Mouse (Mus musculus) T-helper 17 cell (primary cell): ENCODE measurements at regions not wholly inside any gene's neighbourhood (a gene's known extent, or its start where the extent isn't known, plus 50 kb on each side); places are given as distances from the start of the nearest gene placed in this dataset.

Experiments
- in situ Hi-C, 2 experiments: fragments of 300-600 bp; cut with MboI, MseI; formaldehyde crosslinking; loops; 1 replicate in 1 of 2; 2 replicates in 1 of 2; pipeline ENCODE4 v1.15.1; 2025; ENCODE audit warnings: high pct_unique_total_duplicates in 2 of 2

GRCm38 (mm10) chr10:37289964-37290704 lies 151.4 kb upstream of the Marcks start:
- in situ Hi-C loops, result no loop called here

- in situ Hi-C loops, result no loop called here
Observed at GRCm38 (mm10) chr10:37286305-37286704, 147.6 kb upstream of the Marcks start.

GRCm38 (mm10) chr10:37282951-37283350 lies 144.2 kb upstream of the Marcks start:
- in situ Hi-C loops, result no loop called here

GRCm38 (mm10) chr10:37280823-37281222 lies 142.1 kb upstream of the Marcks start:
- in situ Hi-C loops, result no loop called here

GRCm38 (mm10) chr10:37280150-37280820 lies 141.6 kb upstream of the Marcks start:
- in situ Hi-C loops, result no loop called here

GRCm38 (mm10) chr10:37279316-37279715 lies 140.6 kb upstream of the Marcks start:
- in situ Hi-C loops, result no loop called here

- in situ Hi-C loops, result no loop called here
Observed at GRCm38 (mm10) chr10:37275857-37276256, 137.1 kb upstream of the Marcks start.

GRCm38 (mm10) chr10:37275271-37275670 lies 136.6 kb upstream of the Marcks start:
- in situ Hi-C loops, result no loop called here

- in situ Hi-C loops, result no loop called here
Observed at GRCm38 (mm10) chr10:37271967-37272366, 133.2 kb upstream of the Marcks start.

GRCm38 (mm10) chr10:37270236-37271000 lies 131.7 kb upstream of the Marcks start:
- in situ Hi-C loops, result no loop called here

- in situ Hi-C loops, result no loop called here
Observed at GRCm38 (mm10) chr10:37266909-37267308, 128.2 kb upstream of the Marcks start.

GRCm38 (mm10) chr10:37260791-37261488 lies 122.2 kb upstream of the Marcks start:
- in situ Hi-C loops, result no loop called here

- in situ Hi-C loops, result no loop called here
Observed at GRCm38 (mm10) chr10:37259186-37259585, 120.5 kb upstream of the Marcks start.

GRCm38 (mm10) chr10:37257544-37257943 lies 118.8 kb upstream of the Marcks start:
- in situ Hi-C loops, result no loop called here

GRCm38 (mm10) chr10:37250934-37251521 lies 112.3 kb upstream of the Marcks start:
- in situ Hi-C loops, result no loop called here

- in situ Hi-C loops, result no loop called here
Observed at GRCm38 (mm10) chr10:37250157-37250556, 111.4 kb upstream of the Marcks start.

- in situ Hi-C loops, result no loop called here
Observed at GRCm38 (mm10) chr10:37249511-37249910, 110.8 kb upstream of the Marcks start.

GRCm38 (mm10) chr10:37247121-37247520 lies 108.4 kb upstream of the Marcks start:
- in situ Hi-C loops, result no loop called here

- in situ Hi-C loops, result no loop called here
Observed at GRCm38 (mm10) chr10:37243136-37243535, 104.4 kb upstream of the Marcks start.

- in situ Hi-C loops, result no loop called here
Observed at GRCm38 (mm10) chr10:37241821-37242263, 103.1 kb upstream of the Marcks start.

- in situ Hi-C loops, result no loop called here
Observed at GRCm38 (mm10) chr10:37240634-37241033, 101.9 kb upstream of the Marcks start.
